Mouse (Mus musculus) forebrain, embryonic 14.5 days (tissue): ENCODE measurements around the gene Fcf1. TPM values are rescaled to one million over a fixed set of nuclear protein-coding genes. Genes with fewer than 3 reads are reported as not detected.

Source experiments
- ATAC-seq: fragments of 200-750 bp; cut with Nextera tagmentation; 2 replicates; pipeline ENCODE4 v1.8.0; 2017; ENCODE audit warnings: mild to moderate bottlenecking, moderate library complexity
- DNase-seq: peaks from one replicate; pipeline ENCODE4 v3.0.0-alpha.2; 2015; ENCODE audit warnings: low spot score
- H3K27ac ChIP-seq: fragments of 300-500 bp; sonication (generic); 2 replicates; pipeline ENCODE4 v1.5.1; 2014; ENCODE audit warnings: low read depth, mild to moderate bottlenecking, control low read depth, low read length, moderate library complexity
- H3K27me3 ChIP-seq: fragments of 300-500 bp; sonication (generic); replicated peaks from 2 replicates; pipeline ENCODE4 v1.6.1; 2014; ENCODE audit warnings: low read length, control low read depth, mixed read lengths; ENCODE audit not compliant: control insufficient read depth, insufficient read depth
- H3K36me3 ChIP-seq: fragments of 300-500 bp; sonication (generic); 2 replicates; pipeline ENCODE4 v1.6.1; 2014; ENCODE audit warnings: low read length, control low read depth; ENCODE audit not compliant: control insufficient read depth, insufficient read depth
- H3K4me1 ChIP-seq: fragments of 300-500 bp; sonication (generic); 2 replicates; pipeline ENCODE4 v1.6.1; 2014; ENCODE audit warnings: antibody characterized with exemption, low read length, control low read depth; ENCODE audit not compliant: control insufficient read depth, insufficient read depth
- H3K4me2 ChIP-seq: fragments of 300-500 bp; sonication (generic); 2 replicates; pipeline ENCODE4 v1.6.1; 2014; ENCODE audit warnings: mild to moderate bottlenecking, control low read depth, low read length
- H3K4me3 ChIP-seq: fragments of 300-500 bp; sonication (generic); 2 replicates; pipeline ENCODE4 v1.5.1; 2014; ENCODE audit warnings: low read depth, low read length, control low read depth
- H3K9ac ChIP-seq: fragments of 300-500 bp; sonication (generic); 2 replicates; pipeline ENCODE4 v1.6.1; 2014; ENCODE audit warnings: mild to moderate bottlenecking, low read length, control low read depth, moderate library complexity
- H3K9me3 ChIP-seq: fragments of 300-500 bp; sonication (generic); replicated peaks from 2 replicates; pipeline ENCODE4 v1.6.1; 2016; ENCODE audit warnings: low read length, control low read depth, mixed read lengths; ENCODE audit not compliant: control insufficient read depth
- WGBS: fragments of 180-500 bp; shearing (Covaris S2); extraction: QIAGEN DNeasy Blood & Tissue Kit; methylation state at CpG from one replicate; pipeline ENCODE4 v1.1.7; 2014; 5-methylcytosine and 5-hydroxymethylcytosine counted together
- polyA plus RNA-seq: library from polyadenylated mRNA; unstranded; fragments of >200 nt; fragmentation: Nextera tagmentation; extraction: Ambion mirVana; gene quantifications from 2 replicates; pipeline ENCODE4 v1.2.1, GENCODE M21; 2014

Gene Fcf1
- polyA plus RNA-seq, 1 experiment from 2014 or later = 147 TPM

GRCm38 (mm10) chr12:85032710-85033109 is 62.0 kb downstream of the Fcf1 start:
- peaks cover 47% of the 10 kb centered on the region for H3K36me3 ChIP-seq
- H3K4me3 ChIP-seq = no peak overlapping the region
- no peaks in the 10 kb centered on the region for H3K4me1 ChIP-seq
- no peak overlapping the region for H3K9ac ChIP-seq
- H3K27ac ChIP-seq = no peak overlapping the region
- no peak overlapping the region for H3K4me2 ChIP-seq
- DNase-seq = peak; percentile 33
- H3K27me3 ChIP-seq = no peaks in the 10 kb centered on the region
- 94% methylated on average over 2 of the region's 2 CpGs for WGBS
- H3K9me3 ChIP-seq = no peaks in the 10 kb centered on the region
- no peak for ATAC-seq

Other genes with a start within 250 kb of the Fcf1 start
- 72.5 and 76.4 TPM in 2 replicates for gene Npc2, start 197.7 kb upstream of the Fcf1 start, polyA plus RNA-seq
- gene Isca2, start 197.6 kb upstream of the Fcf1 start, polyA plus RNA-seq = 137 and 163 TPM in 2 replicates
- 0.04 TPM in 1 of 2 replicates, not detected in the other for gene Ltbp2, start 94.4 kb upstream of the Fcf1 start, polyA plus RNA-seq
- 31.4 and 37.5 TPM in 2 replicates for gene Arel1, start within 50 bp of the Fcf1 start, polyA plus RNA-seq
- 32.4 and 33.2 TPM in 2 replicates for gene Ylpm1, start 25.4 kb downstream of the Fcf1 start, polyA plus RNA-seq
- 1.3 and 1.6 TPM in 2 replicates for gene Prox2, start 139.9 kb downstream of the Fcf1 start, polyA plus RNA-seq
- 77.5 and 87.1 TPM in 2 replicates for gene Dlst, start 139.9 kb downstream of the Fcf1 start, polyA plus RNA-seq
- 11.7 and 16.6 TPM in 2 replicates for gene Rps6kl1, start 180.4 kb downstream of the Fcf1 start, polyA plus RNA-seq
- gene Pgf, start 206.9 kb downstream of the Fcf1 start, polyA plus RNA-seq = 6.7 and 7.2 TPM in 2 replicates
- gene Eif2b2, start 248.6 kb downstream of the Fcf1 start, polyA plus RNA-seq = 95.5 and 102 TPM in 2 replicates